Mouse (Mus musculus): Measurements from ENCODE around the gene Gtf2a2.

GRCm38 (mm10) chr9:70053411-70053810 lies 41.1 kb downstream of the Gtf2a2 start:
- no peak for TF ChIP-seq CTCF (IDR thresholded peaks at IDR 0.05)
- no peak for TF ChIP-seq POLR2A (IDR thresholded peaks at IDR 0.05; ENCODE audit: insufficient read depth, low read depth, low read length)
- no peak for TF ChIP-seq EP300 (IDR thresholded peaks at IDR 0.05; ENCODE audit: insufficient read depth, low read depth, low read length)

Measured in heart, adult 2 months (tissue).